Mouse (Mus musculus): ENCODE data around the gene Rbm20.

DNA sequence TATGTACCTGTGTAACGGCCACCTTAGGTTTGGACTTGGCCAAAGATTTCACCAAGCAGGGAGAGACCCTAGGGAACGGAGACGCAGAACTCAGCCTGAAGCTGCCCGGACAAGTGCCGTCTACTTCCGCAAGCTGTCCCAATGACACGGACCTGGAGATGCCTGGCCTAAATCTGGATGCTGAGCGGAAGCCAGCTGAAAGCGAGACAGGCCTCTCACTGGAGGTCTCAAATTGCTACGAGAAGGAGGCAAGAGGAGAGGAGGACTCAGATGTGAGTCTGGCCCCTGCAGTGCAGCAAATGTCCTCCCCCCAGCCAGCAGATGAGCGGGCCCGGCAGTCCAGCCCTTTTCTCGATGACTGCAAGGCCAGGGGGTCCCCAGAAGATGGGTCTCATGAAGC is 174.2 kb downstream of the Rbm20 start:
- TF ChIP-seq POLR2A (IDR thresholded peaks at IDR 0.05; ENCODE audit: insufficient read depth, low read depth, low read length) (no peak), CTCF (IDR thresholded peaks at IDR 0.05) (no peak)

All from heart, adult 2 months (tissue).